Mouse (Mus musculus): ENCODE results near the gene Thsd7b. TPM values are rescaled to one million over a fixed set of nuclear protein-coding genes. Genes with fewer than 3 reads are reported as not detected.

The Thsd7b gene
- polyA plus RNA-seq, 1 experiment from 2014 or later: 1.9 TPM

- H3K36me3 ChIP-seq: no peaks in the 10 kb centered on the region
- H3K9me3 ChIP-seq (replicated peaks): no peaks in the 10 kb centered on the region
- H3K27ac ChIP-seq (replicated peaks): no peak overlapping the region
- DNase-seq (ENCODE audit: low spot score): no peak
- H3K4me3 ChIP-seq: no peak overlapping the region
- no peaks in the 10 kb centered on the region for H3K27me3 ChIP-seq (ENCODE audit: low read depth, poor library complexity, severe bottlenecking)
- WGBS: 79% methylated on average over 2 of the region's 2 CpGs
- no peaks in the 10 kb centered on the region for H3K4me1 ChIP-seq
Observed at GRCm38 (mm10) chr1:129837324-129837723, 564.2 kb downstream of the Thsd7b start.

GRCm38 (mm10) chr1:129837776-129838175 lies 564.7 kb downstream of the Thsd7b start:
- no peaks in the 10 kb centered on the region for H3K27me3 ChIP-seq (ENCODE audit: low read depth, poor library complexity, severe bottlenecking)
- H3K27ac ChIP-seq (replicated peaks): no peak overlapping the region
- no peak for DNase-seq (ENCODE audit: low spot score)
- 76% methylated on average over 3 of the region's 3 CpGs for WGBS
- H3K4me1 ChIP-seq: no peaks in the 10 kb centered on the region
- H3K4me3 ChIP-seq: no peak overlapping the region
- no peaks in the 10 kb centered on the region for H3K36me3 ChIP-seq
- no peaks in the 10 kb centered on the region for H3K9me3 ChIP-seq (replicated peaks)

GRCm38 (mm10) chr1:129838486-129838885 lies 565.4 kb downstream of the Thsd7b start:
- no peaks in the 10 kb centered on the region for H3K4me1 ChIP-seq
- H3K27me3 ChIP-seq (ENCODE audit: low read depth, poor library complexity, severe bottlenecking): no peaks in the 10 kb centered on the region
- DNase-seq (ENCODE audit: low spot score): no peak
- H3K4me3 ChIP-seq: no peak overlapping the region
- no peaks in the 10 kb centered on the region for H3K9me3 ChIP-seq (replicated peaks)
- no peaks in the 10 kb centered on the region for H3K36me3 ChIP-seq
- no peak overlapping the region for H3K27ac ChIP-seq (replicated peaks)

GRCm38 (mm10) chr1:129843416-129843815 lies 570.3 kb downstream of the Thsd7b start:
- 57% methylated on average over 2 of the region's 2 CpGs for WGBS
- Histone ChIP-seq H3K27me3 (ENCODE audit: low read depth, poor library complexity, severe bottlenecking) (no peaks in the 10 kb centered on the region), H3K4me1 (no peaks in the 10 kb centered on the region), H3K4me3 (no peak overlapping the region), H3K27ac (replicated peaks) (no peak overlapping the region), H3K36me3 (no peaks in the 10 kb centered on the region), H3K9me3 (replicated peaks) (no peaks in the 10 kb centered on the region)
- DNase-seq (ENCODE audit: low spot score): no peak

GRCm38 (mm10) chr1:129850007-129850564 lies 577.0 kb downstream of the Thsd7b start:
- 89% methylated on average over 5 of the region's 5 CpGs for WGBS
- no peaks in the 10 kb centered on the region for H3K36me3 ChIP-seq
- H3K4me1 ChIP-seq: no peaks in the 10 kb centered on the region
- DNase-seq (ENCODE audit: low spot score): no peak
- H3K27ac ChIP-seq (replicated peaks): no peak overlapping the region
- H3K9me3 ChIP-seq (replicated peaks): no peaks in the 10 kb centered on the region
- H3K4me3 ChIP-seq: no peak overlapping the region
- no peaks in the 10 kb centered on the region for H3K27me3 ChIP-seq (ENCODE audit: low read depth, poor library complexity, severe bottlenecking)

- Histone ChIP-seq H3K4me3 (no peak overlapping the region), H3K27ac (replicated peaks) (no peak overlapping the region), H3K4me1 (no peaks in the 10 kb centered on the region), H3K27me3 (ENCODE audit: low read depth, poor library complexity, severe bottlenecking) (no peaks in the 10 kb centered on the region), H3K36me3 (no peaks in the 10 kb centered on the region), H3K9me3 (replicated peaks) (no peaks in the 10 kb centered on the region)
- no peak for DNase-seq (ENCODE audit: low spot score)
- WGBS: 83% methylated on average over 6 of the region's 6 CpGs
Observed at GRCm38 (mm10) chr1:129867714-129868113, 594.6 kb downstream of the Thsd7b start.

- no peaks in the 10 kb centered on the region for H3K27me3 ChIP-seq (ENCODE audit: low read depth, poor library complexity, severe bottlenecking)
- no peaks in the 10 kb centered on the region for H3K9me3 ChIP-seq (replicated peaks)
- H3K27ac ChIP-seq (replicated peaks): no peak overlapping the region
- H3K4me3 ChIP-seq: no peak overlapping the region
- DNase-seq (ENCODE audit: low spot score): no peak
- no peaks in the 10 kb centered on the region for H3K36me3 ChIP-seq
- 77% methylated on average over 4 of the region's 4 CpGs for WGBS
- no peaks in the 10 kb centered on the region for H3K4me1 ChIP-seq
Observed at GRCm38 (mm10) chr1:129874355-129874754, 601.3 kb downstream of the Thsd7b start.

- 79% methylated on average over 1 of the region's 1 CpGs for WGBS
- H3K9me3 ChIP-seq (replicated peaks): no peaks in the 10 kb centered on the region
- H3K27ac ChIP-seq (replicated peaks): no peak overlapping the region
- H3K27me3 ChIP-seq (ENCODE audit: low read depth, poor library complexity, severe bottlenecking): no peaks in the 10 kb centered on the region
- H3K4me3 ChIP-seq: no peak overlapping the region
- H3K4me1 ChIP-seq: no peaks in the 10 kb centered on the region
- H3K36me3 ChIP-seq: no peaks in the 10 kb centered on the region
- no peak for DNase-seq (ENCODE audit: low spot score)
Observed at GRCm38 (mm10) chr1:129887861-129888260, 614.8 kb downstream of the Thsd7b start.

GRCm38 (mm10) chr1:129898121-129898520 lies 625.0 kb downstream of the Thsd7b start:
- 90% methylated on average over 5 of the region's 5 CpGs for WGBS

GRCm38 (mm10) chr1:129915484-129915883 lies 642.4 kb downstream of the Thsd7b start:
- WGBS: 60% methylated on average over 4 of the region's 4 CpGs
- Histone ChIP-seq H3K9me3 (replicated peaks) (no peaks in the 10 kb centered on the region), H3K4me3 (no peak overlapping the region), H3K4me1 (peaks cover 8% of the 10 kb centered on the region), H3K27me3 (ENCODE audit: low read depth, poor library complexity, severe bottlenecking) (no peaks in the 10 kb centered on the region), H3K36me3 (no peaks in the 10 kb centered on the region), H3K27ac (replicated peaks) (no peak overlapping the region)
- no peak for DNase-seq (ENCODE audit: low spot score)

More at GRCm38 (mm10) chr1:129898121-129898520, 625.0 kb downstream of the Thsd7b start:
- Histone ChIP-seq H3K9me3 (replicated peaks) (no peaks in the 10 kb centered on the region), H3K4me3 (no peak overlapping the region), H3K27ac (replicated peaks) (no peak overlapping the region), H3K27me3 (ENCODE audit: low read depth, poor library complexity, severe bottlenecking) (no peaks in the 10 kb centered on the region), H3K4me1 (no peaks in the 10 kb centered on the region), H3K36me3 (no peaks in the 10 kb centered on the region)
- DNase-seq (ENCODE audit: low spot score): no peak

GRCm38 (mm10) chr1:129917568-129917967 lies 644.5 kb downstream of the Thsd7b start:
- Histone ChIP-seq H3K27ac (replicated peaks) (no peak overlapping the region), H3K27me3 (ENCODE audit: low read depth, poor library complexity, severe bottlenecking) (no peaks in the 10 kb centered on the region), H3K9me3 (replicated peaks) (no peaks in the 10 kb centered on the region), H3K4me1 (peaks cover 8% of the 10 kb centered on the region), H3K36me3 (no peaks in the 10 kb centered on the region), H3K4me3 (no peak overlapping the region)
- no peak for DNase-seq (ENCODE audit: low spot score)
- WGBS: 98% methylated on average over 1 of the region's 1 CpGs

- no peak overlapping the region for H3K4me3 ChIP-seq
- peaks cover 8% of the 10 kb centered on the region for H3K4me1 ChIP-seq
- DNase-seq (ENCODE audit: low spot score): no peak
- WGBS: 59% methylated on average over 1 of the region's 1 CpGs
- no peaks in the 10 kb centered on the region for H3K9me3 ChIP-seq (replicated peaks)
- H3K36me3 ChIP-seq: no peaks in the 10 kb centered on the region
- H3K27me3 ChIP-seq (ENCODE audit: low read depth, poor library complexity, severe bottlenecking): no peaks in the 10 kb centered on the region
- no peak overlapping the region for H3K27ac ChIP-seq (replicated peaks)
Observed at GRCm38 (mm10) chr1:129919385-129919784, 646.3 kb downstream of the Thsd7b start.

- WGBS: 95% methylated on average over 2 of the region's 2 CpGs
- H3K36me3 ChIP-seq: no peaks in the 10 kb centered on the region
- no peaks in the 10 kb centered on the region for H3K9me3 ChIP-seq (replicated peaks)
Observed at GRCm38 (mm10) chr1:129931003-129931402, 657.9 kb downstream of the Thsd7b start.

GRCm38 (mm10) chr1:129943116-129943515 lies 670.0 kb downstream of the Thsd7b start:
- Histone ChIP-seq H3K4me1 (no peaks in the 10 kb centered on the region), H3K4me3 (no peak overlapping the region), H3K9me3 (replicated peaks) (no peaks in the 10 kb centered on the region), H3K27ac (replicated peaks) (no peak overlapping the region), H3K36me3 (no peaks in the 10 kb centered on the region), H3K27me3 (ENCODE audit: low read depth, poor library complexity, severe bottlenecking) (no peaks in the 10 kb centered on the region)
- 67% methylated on average over 9 of the region's 9 CpGs for WGBS
- no peak for DNase-seq (ENCODE audit: low spot score)

More at GRCm38 (mm10) chr1:129931003-129931402, 657.9 kb downstream of the Thsd7b start:
- no peak overlapping the region for H3K4me3 ChIP-seq
- H3K27me3 ChIP-seq (ENCODE audit: low read depth, poor library complexity, severe bottlenecking): no peaks in the 10 kb centered on the region
- no peaks in the 10 kb centered on the region for H3K4me1 ChIP-seq
- DNase-seq (ENCODE audit: low spot score): no peak
- no peak overlapping the region for H3K27ac ChIP-seq (replicated peaks)
